Mouse (Mus musculus): Measurements from ENCODE around the gene Bcl6.

- TF ChIP-seq POLR2A (IDR thresholded peaks at IDR 0.05; ENCODE audit: control insufficient read depth, extremely low read depth, insufficient read depth, low read length, poor library complexity) (no peak), CTCF (IDR thresholded peaks at IDR 0.05; ENCODE audit: borderline replicate concordance, control insufficient read depth, extremely low read depth, insufficient read depth, low read length, poor library complexity) (no peak)
Observed at GRCm38 (mm10) chr16:23953959-23954260, 34.7 kb downstream of the Bcl6 start.
